Mouse (Mus musculus): ENCODE results near the gene Sycp1. TPM values are rescaled to one million over a fixed set of nuclear protein-coding genes. Genes with fewer than 3 reads are reported as not detected.

Gene Sycp1
- polyA plus RNA-seq, 1 experiment from 2014 or later = not detected

DNA sequence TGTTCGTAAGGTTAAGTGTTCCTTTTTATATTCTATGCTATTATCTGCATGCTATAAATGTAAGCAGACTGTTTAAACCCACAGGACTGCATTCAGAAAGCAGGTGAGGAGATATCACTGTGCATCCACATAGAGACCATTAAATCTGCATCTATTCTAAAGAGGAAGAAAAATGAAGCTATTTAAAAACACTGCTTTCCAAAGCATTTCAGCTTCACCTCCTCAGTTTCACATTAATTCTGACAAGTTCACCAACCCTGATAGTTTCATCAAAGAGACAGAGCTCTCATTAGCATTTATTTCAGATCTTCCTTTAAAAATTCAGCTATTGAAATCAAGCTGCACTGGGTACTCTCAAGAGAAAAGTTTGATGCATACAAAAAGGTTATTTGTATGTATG lies 2.2 kb upstream of the Sycp1 start:
- no peak overlapping the region for H3K27ac ChIP-seq
- H3K27me3 ChIP-seq = no peaks in the 10 kb centered on the region
- no peaks in the 10 kb centered on the region; the same call in 1 of the 2 replicates for H3K4me1 ChIP-seq
- H3K36me3 ChIP-seq (replicated peaks) = no peaks in the 10 kb centered on the region
- 83% methylated on average over 1 of the region's 1 CpGs for whole genome bisulfite sequencing
- no peak overlapping the region for H3K4me3 ChIP-seq (replicated peaks)
- no peak overlapping the region for H3K9ac ChIP-seq
- H3K4me2 ChIP-seq = no peak overlapping the region
- no peak for ATAC-seq (ENCODE audit: low FRiP score)
- H3K9me3 ChIP-seq = peaks cover 3% of the 10 kb centered on the region; the same call in 1 of the 2 replicates

DNA sequence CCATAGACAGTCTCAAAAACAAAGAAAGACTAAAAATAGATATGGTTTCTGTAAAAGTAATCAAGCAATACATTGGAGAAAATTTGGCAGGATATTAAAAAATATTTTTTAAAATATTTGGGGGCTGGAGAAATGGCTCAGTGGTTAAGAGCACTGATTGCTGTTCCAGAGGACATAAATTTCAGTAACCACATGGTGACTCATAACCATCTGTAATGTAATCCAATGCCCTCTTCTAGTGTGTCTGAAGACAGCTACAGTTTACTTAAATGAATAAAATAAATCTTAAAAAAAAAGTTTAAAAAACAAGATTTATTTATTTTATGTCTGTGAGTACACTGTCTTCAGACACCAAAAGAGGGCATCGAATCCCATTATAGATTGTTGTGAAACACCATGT lies 36.8 kb downstream of the Sycp1 start:
- Histone ChIP-seq H3K27ac (no peak overlapping the region), H3K4me2 (no peak overlapping the region), H3K4me1 (no peaks in the 10 kb centered on the region), H3K27me3 (no peaks in the 10 kb centered on the region), H3K9ac (no peak overlapping the region), H3K4me3 (replicated peaks) (no peak overlapping the region), H3K9me3 (no peaks in the 10 kb centered on the region), H3K36me3 (replicated peaks) (no peaks in the 10 kb centered on the region)
- ATAC-seq (ENCODE audit: low FRiP score) = no peak
- WGBS = 97% methylated on average over 1 of the region's 1 CpGs

DNA sequence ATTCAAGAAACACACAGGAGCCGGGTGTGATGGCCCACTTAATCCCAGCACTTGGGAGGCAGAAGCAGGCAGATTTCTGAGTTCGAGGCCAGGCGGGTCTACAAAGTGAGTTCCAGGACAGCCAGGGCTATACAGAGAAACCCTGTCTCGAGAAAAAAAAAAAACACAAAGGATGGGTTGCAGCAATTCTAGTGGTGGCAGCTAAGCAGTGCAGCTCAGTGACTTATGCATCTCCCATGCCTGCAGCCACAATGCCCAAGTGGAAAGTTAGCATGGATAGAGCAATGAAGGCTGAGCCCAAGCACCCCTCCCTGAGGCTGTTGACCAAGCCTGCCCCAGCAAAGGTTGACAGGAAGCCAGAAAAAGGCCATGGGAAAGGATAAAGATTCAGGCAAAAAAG lies 55.4 kb downstream of the Sycp1 start:
- ATAC-seq (ENCODE audit: low FRiP score) = no peak
- H3K9ac ChIP-seq = no peak overlapping the region
- no peaks in the 10 kb centered on the region for H3K36me3 ChIP-seq (replicated peaks)

DNA sequence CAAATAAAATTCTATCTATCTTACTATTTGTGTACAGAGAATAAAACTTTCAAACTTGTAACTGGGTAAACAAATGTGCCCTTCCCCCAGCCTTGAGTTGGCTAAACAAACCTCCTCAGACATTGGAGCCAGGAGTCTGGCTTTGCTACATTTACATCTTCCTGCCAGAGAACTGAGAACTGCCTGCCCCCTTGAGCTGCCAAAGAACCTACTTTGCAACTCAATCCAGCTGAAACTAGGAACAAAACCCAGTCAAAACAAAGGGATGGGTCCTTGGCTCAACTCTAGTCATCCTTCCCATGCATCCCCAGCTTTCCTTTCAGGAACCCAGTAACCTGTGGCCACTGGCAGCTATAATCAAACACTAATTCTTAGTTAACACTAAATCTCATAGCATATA lies 87.2 kb downstream of the Sycp1 start:
- H3K9me3 ChIP-seq = no peaks in the 10 kb centered on the region
- ATAC-seq (ENCODE audit: low FRiP score) = no peak

More for the DNA sequence above, 55.4 kb downstream of the Sycp1 start:
- Histone ChIP-seq H3K27ac (no peak overlapping the region), H3K4me1 (no peaks in the 10 kb centered on the region), H3K9me3 (no peaks in the 10 kb centered on the region), H3K4me3 (replicated peaks) (no peak overlapping the region), H3K27me3 (no peaks in the 10 kb centered on the region), H3K4me2 (no peak overlapping the region)
- WGBS = 78% methylated on average over 4 of the region's 4 CpGs

DNA sequence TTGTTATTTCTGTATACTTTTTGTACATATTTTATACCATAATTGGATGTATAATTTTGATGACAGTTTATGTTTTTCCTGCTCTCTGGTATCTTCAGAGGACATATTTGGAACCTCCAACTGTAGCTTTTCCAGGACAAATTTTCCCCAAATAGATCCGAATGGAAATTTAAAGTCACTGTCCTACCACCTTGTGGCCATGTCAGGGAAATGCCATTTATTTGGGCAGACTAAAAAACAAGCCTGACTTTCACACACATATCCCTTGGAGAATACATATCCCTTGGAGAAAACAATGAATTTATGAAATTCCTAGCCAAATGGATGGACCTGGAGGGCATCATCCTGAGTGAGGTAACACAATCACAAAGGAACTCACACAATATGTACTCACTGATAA lies 93.5 kb downstream of the Sycp1 start:
- no peaks in the 10 kb centered on the region for H3K4me1 ChIP-seq
- no peak overlapping the region for H3K4me3 ChIP-seq (replicated peaks)
- no peak for ATAC-seq (ENCODE audit: low FRiP score)
- no peak overlapping the region for H3K27ac ChIP-seq
- H3K9ac ChIP-seq = no peak overlapping the region
- H3K9me3 ChIP-seq = no peaks in the 10 kb centered on the region
- WGBS = 65% methylated on average over 1 of the region's 1 CpGs
- no peaks in the 10 kb centered on the region for H3K36me3 ChIP-seq (replicated peaks)
- no peaks in the 10 kb centered on the region for H3K27me3 ChIP-seq
- no peak overlapping the region for H3K4me2 ChIP-seq

More for the DNA sequence above, 87.2 kb downstream of the Sycp1 start:
- no peak overlapping the region for H3K4me2 ChIP-seq
- no peak overlapping the region for H3K27ac ChIP-seq
- no peak overlapping the region for H3K4me3 ChIP-seq (replicated peaks)
- H3K4me1 ChIP-seq = no peaks in the 10 kb centered on the region
- H3K36me3 ChIP-seq (replicated peaks) = no peaks in the 10 kb centered on the region
- H3K27me3 ChIP-seq = no peaks in the 10 kb centered on the region
- no peak overlapping the region for H3K9ac ChIP-seq

DNA sequence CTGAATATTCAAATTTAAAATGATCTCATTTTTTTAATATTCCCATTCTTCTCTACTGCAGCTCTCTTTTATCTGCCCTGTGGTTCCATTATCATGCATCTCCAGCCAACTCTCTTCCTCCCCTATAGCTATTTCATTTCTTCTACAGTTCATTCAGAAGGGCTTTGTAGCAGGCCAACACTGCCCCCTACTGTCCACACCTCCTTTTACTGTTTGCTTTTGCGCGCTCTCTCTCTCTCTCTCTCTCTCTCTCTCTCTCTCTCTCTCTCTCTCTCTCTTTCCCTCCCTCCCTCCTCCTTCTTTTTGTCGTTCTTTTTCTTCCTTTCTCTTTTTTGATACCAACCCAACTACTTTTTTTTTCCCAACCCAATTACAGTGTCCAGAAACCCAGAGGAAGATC lies 132.0 kb downstream of the Sycp1 start:
- no peaks in the 10 kb centered on the region for H3K4me1 ChIP-seq
- no peak overlapping the region for H3K4me3 ChIP-seq (replicated peaks)
- no peak for ATAC-seq (ENCODE audit: low FRiP score)
- H3K27me3 ChIP-seq = no peaks in the 10 kb centered on the region
- H3K27ac ChIP-seq = no peak overlapping the region
- H3K9me3 ChIP-seq = no peaks in the 10 kb centered on the region
- H3K4me2 ChIP-seq = no peak overlapping the region
- 8% methylated on average over 3 of the region's 3 CpGs for WGBS
- no peak overlapping the region for H3K9ac ChIP-seq
- no peaks in the 10 kb centered on the region for H3K36me3 ChIP-seq (replicated peaks)

DNA sequence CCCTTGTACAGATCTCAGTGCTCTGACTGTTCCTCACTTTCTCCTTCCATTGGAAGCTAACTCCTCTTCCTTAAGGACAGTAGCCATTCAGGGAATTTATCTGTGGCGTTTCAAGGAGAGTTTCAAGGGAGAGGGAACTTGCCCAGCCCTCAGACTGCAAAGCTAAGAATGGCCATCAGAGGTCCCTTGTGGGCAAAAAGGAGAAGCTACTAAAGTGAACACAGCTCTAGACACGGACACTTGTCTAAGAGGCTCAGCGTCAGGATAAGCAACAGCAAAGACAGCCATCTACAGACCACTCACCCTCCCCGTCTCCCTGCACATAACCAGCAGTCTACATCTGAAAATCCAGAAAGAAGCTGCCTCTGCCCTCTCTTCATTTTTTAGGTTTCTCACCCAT lies 148.5 kb downstream of the Sycp1 start:
- Histone ChIP-seq H3K4me3 (replicated peaks) (no peak overlapping the region), H3K9ac (no peak overlapping the region), H3K36me3 (replicated peaks) (no peaks in the 10 kb centered on the region), H3K27ac (no peak overlapping the region), H3K4me2 (no peak overlapping the region), H3K4me1 (no peaks in the 10 kb centered on the region), H3K27me3 (no peaks in the 10 kb centered on the region), H3K9me3 (no peaks in the 10 kb centered on the region)
- ATAC-seq (ENCODE audit: low FRiP score) = no peak
- 51% methylated on average over 4 of the region's 4 CpGs for WGBS

DNA sequence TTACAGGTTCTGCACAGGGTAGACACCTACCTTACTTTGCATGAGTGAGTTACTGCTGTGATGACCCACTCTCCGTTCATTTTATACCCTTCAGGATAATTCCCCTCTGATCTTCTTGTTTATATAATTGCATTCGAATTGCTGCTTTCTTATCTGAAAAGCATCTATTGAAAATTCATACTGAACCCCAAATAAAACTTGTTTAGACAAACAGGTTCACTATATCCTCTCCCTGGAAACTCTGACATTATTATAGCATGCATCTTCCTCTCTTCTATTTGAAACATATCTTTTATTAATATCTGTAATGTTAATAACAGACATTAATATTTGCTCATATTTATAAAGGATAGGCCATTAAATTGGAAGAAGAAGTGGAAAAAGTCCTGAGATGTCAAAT lies 153.3 kb downstream of the Sycp1 start, which contains the start of gene Tshb:
Tshb (minus strand) TSS at position 101 of the 400 bp plus-strand sequence.
- ATAC-seq (ENCODE audit: low FRiP score) = no peak
- WGBS = 82% methylated on average over 2 of the region's 2 CpGs
- H3K9me3 ChIP-seq = no peaks in the 10 kb centered on the region
- no peak within 1 kb of the TSS for H3K9ac ChIP-seq
- H3K4me2 ChIP-seq = no peak within 1 kb of the TSS
- H3K4me3 ChIP-seq (replicated peaks) = no peak within 1 kb of the TSS
- no peaks in the 10 kb centered on the region for H3K4me1 ChIP-seq
- H3K27me3 ChIP-seq = no peaks in the 10 kb centered on the region
- H3K36me3 ChIP-seq (replicated peaks) = no peaks in the 10 kb centered on the region
- no peak within 1 kb of the TSS for H3K27ac ChIP-seq

DNA sequence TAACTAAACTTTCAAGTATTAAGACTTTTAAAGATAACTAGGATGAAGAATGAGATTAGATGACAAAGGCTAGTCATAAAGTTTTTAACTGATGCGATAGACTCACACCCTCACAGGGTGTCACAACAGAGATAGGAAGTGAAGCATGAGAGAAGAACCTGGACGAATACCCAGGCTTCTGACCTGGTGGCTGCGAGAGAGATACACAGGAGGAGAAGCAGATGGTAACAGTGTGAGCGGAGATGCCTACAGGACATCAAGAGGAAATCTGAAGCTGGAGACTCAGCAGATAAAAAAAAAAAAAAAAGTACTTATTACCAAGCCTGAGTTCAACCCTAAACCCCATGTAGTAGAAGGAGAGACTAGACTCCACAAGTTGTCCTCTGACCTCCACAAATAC lies 162.9 kb downstream of the Sycp1 start:
- Histone ChIP-seq H3K4me1 (no peaks in the 10 kb centered on the region), H3K4me3 (replicated peaks) (no peak overlapping the region), H3K27me3 (no peaks in the 10 kb centered on the region), H3K4me2 (no peak overlapping the region), H3K9me3 (no peaks in the 10 kb centered on the region), H3K36me3 (replicated peaks) (no peaks in the 10 kb centered on the region), H3K9ac (no peak overlapping the region), H3K27ac (no peak overlapping the region)
- WGBS = 91% methylated on average over 4 of the region's 4 CpGs
- ATAC-seq (ENCODE audit: low FRiP score) = no peak

Other genes starting within 250 kb of the Sycp1 start
- gene Tspan2, start 201.6 kb downstream of the Sycp1 start, polyA plus RNA-seq (2016; fragmentation: Nextera tagmentation; extraction: Ambion mirVana) = 6.0 and 7.7 TPM in 2 replicates
- 0.05 and 0.06 TPM in 2 replicates for gene Tshb, start 153.4 kb downstream of the Sycp1 start, polyA plus RNA-seq (2016; fragmentation: Nextera tagmentation; extraction: Ambion mirVana)
- gene Nr1h5, start 28.0 kb upstream of the Sycp1 start, polyA plus RNA-seq (2016; fragmentation: Nextera tagmentation; extraction: Ambion mirVana) = 0.09 TPM in 1 of 2 replicates, not detected in the other
- gene Sike1, start 59.6 kb upstream of the Sycp1 start, polyA plus RNA-seq (2016; fragmentation: Nextera tagmentation; extraction: Ambion mirVana) = 77.2 and 86.8 TPM in 2 replicates
- 532 and 540 TPM in 2 replicates for gene Csde1, start 84.3 kb upstream of the Sycp1 start, polyA plus RNA-seq (2016; fragmentation: Nextera tagmentation; extraction: Ambion mirVana)
- gene Nras, start 122.2 kb upstream of the Sycp1 start, polyA plus RNA-seq (2016; fragmentation: Nextera tagmentation; extraction: Ambion mirVana) = 136 and 162 TPM in 2 replicates
- not detected in 2 replicates for gene Ampd1, start 137.9 kb upstream of the Sycp1 start, polyA plus RNA-seq (2016; fragmentation: Nextera tagmentation; extraction: Ambion mirVana)
- gene Dennd2c, start 166.5 kb upstream of the Sycp1 start, polyA plus RNA-seq (2016; fragmentation: Nextera tagmentation; extraction: Ambion mirVana) = 1.9 and 2.6 TPM in 2 replicates
- gene Bcas2, start 235.6 kb upstream of the Sycp1 start, polyA plus RNA-seq (2016; fragmentation: Nextera tagmentation; extraction: Ambion mirVana) = 254 and 263 TPM in 2 replicates